Mouse (Mus musculus) heart, adult 18-20 months (tissue): ENCODE results near the gene Hoxa6. TPM values are rescaled to one million over a fixed set of nuclear protein-coding genes. Genes with fewer than 3 reads are reported as not detected.
A peak's percentile ranks its signal among the peaks of the same experiment; 100 is the strongest.

ENCODE experiments used
- DNase-seq, 2 experiments: peaks; one replicate each; pipeline ENCODE4 v3.0.0; 2021 to 2022; ENCODE audit warnings: mixed read lengths in 1 of 2
- total RNA-seq, 2 experiments: library from RNA; stranded (reverse); gene quantifications; 2 replicates each; pipeline ENCODE4 v1.2.3; 2021

Hoxa6 gene
- total RNA-seq, 2 experiments from 2014 or later, result not detected

DNA sequence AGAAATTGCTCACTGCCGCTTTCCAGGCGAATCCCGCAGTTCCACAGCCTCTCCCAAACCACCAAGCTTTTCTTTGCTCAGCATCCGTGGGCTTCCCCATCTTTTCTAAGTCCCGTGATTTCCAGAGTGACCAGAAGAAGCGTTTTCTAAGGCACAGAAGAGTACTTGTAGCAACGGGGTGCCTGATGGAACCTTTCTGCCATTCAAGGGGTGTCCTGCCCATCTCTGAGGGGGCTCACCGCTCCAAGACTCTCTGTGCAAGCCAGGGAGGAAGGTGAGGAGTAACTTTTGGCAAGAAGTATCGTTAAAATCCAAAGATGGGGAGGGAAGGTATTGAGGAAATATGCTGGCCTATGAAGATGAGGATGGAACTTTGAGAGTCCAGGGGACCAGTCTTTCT lies 30.7 kb downstream of the Hoxa6 start:
- DNase-seq, result no peak

DNA sequence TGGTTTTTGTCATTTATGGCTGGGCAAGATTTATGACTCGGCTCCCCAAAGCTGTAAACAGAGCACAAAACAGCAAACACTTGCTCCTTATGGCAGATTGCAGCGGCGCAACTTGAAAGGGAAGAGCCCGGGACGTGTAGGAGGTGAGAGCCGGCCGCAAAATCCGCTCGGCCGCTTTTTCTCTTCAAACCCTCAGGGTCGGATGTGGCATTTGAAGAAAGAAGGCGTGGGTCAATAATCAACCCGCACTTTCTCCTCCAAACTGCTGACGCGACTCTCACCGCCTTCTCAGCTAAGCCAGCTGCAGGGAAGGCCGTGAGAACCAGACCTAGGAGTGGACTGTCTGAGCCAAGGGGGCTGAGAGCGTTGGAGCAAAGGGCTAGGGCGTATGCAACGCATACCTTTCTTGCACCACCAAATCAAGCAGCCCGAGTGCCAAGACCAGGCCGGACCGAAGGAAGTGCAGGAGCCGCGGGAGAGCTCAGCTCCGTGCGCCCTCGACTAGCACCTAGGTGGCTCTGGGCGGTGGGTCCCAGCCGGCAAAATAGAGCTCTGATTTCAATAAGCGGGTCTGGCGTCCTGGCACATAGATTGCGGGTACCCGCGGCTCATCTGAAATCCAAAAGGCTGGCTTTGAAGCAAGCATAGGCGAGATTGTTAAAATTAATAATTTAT lies 31.3 kb downstream of the Hoxa6 start, which contains the start of gene 5730596B20Rik:
Gene 5730596B20Rik, plus strand, starts transcription at position 438 of the 675 bp plus-strand sequence.
- no peak for DNase-seq

DNA sequence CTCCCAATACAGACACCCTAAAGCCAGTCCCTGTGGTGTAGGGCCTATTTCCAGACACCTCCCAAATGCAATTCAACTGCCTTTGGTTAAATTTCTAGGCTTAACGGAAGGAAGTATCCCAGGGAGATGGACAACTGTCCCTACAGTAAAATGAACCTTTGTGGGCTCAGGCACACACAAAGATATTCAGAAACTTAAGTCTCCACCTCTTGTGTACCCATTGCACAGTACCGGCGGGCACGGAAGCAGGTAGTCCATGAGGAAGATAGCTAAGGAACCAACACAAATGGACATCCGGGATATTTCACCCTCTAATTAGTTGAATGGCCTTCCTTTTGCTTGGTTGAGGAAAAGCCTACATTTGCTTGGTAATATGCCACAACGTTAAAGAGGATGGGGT lies 32.1 kb downstream of the Hoxa6 start:
- no peak for DNase-seq

DNA sequence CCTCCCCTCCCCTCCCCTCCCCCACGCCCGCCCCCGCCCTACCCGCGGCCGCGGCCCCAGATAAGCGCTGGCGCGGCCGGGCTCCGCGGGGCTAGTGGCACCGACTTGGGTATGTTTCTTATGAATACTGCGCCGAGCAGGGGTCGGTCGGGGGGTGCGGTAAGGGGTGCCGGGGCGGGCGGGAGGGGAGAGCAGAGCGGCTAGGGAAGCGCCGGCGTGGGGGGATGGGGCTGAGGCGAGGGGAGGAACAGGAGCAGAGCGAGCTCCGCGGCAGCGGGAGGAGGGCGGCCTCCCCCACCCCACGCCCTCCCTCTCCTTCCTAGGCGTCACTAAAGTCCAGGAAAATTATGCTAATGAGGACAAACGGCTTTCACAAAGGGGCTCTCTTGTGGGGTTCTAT lies 32.7 kb downstream of the Hoxa6 start:
- DNase-seq, result no peak

DNA sequence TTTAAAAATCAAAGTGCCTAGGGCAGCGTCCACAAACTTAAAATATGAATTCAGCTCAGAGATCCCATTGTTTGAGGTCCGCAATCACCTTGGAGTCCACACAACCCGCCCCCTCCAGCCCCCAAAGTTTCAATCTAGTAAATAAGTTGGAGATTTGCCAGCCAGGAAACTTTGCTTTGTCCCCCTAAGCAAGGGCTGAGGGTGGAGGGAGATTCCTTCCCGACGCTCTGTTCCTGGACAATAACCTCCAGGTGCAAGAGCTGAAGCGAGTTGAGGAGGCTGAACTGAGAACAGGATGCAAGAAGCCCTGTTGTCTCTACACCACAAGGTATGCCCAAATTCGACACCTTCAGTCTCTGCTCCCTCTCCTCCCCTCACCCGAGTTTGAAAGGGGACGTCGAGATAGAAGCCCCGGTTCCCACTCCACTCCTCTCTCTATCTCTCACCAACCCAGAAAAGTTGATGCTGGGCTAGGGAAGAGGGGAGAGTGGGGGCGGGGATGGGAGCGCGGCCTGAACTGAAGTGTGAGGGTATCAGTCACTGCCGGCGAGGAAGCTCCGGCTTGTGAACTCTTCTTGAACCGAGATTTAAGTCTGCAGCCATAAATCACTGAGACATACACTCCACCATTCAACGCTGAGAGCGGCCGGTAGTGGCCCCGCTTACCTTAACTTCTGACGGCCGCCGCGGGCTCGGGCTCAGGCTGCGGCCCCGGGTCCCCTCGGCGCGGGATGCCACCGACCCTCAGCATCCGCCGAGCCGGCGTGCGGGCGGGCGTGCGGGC lies 33.4 kb downstream of the Hoxa6 start:
- no peak for DNase-seq

DNA sequence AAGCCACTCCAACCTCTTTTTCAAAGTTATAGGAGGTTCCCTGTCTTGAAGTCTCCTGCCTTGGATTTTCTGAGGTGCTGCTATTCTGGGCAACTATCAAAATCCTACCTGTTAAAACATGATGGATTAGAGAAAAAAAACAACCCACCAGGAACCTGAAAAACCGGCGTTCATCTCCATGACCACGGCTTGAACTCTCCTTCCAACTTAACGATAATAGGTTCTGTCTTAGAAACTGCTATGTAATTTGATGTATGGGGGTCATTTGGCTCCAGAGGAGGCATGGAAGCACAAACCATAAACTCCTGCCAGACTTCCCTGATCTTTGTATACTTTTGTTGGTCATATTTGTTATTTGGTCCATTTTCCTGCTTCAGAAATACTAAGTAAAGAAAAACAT lies 34.9 kb downstream of the Hoxa6 start:
- no peak for DNase-seq

DNA sequence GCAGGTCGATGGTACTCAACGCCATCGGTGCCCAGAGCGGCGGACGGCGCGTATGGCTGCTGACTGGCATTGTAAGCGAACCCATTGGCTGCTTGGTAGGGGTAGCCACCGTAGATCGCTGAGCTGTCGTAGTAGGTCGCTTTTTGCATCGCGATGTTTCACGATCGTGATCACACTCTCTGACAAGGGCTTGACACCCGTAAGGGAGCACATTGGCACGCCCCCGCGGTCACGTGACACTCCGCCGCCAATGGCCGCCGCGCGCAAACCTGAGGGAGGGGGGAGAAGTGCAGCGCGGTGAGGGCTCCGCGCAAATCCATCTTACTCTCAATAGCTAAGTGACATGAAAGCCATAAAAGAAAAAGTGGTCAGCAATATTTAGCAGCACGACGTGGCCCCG lies 36.0 kb downstream of the Hoxa6 start:
- peak; percentile 54 to 72 for DNase-seq

DNA sequence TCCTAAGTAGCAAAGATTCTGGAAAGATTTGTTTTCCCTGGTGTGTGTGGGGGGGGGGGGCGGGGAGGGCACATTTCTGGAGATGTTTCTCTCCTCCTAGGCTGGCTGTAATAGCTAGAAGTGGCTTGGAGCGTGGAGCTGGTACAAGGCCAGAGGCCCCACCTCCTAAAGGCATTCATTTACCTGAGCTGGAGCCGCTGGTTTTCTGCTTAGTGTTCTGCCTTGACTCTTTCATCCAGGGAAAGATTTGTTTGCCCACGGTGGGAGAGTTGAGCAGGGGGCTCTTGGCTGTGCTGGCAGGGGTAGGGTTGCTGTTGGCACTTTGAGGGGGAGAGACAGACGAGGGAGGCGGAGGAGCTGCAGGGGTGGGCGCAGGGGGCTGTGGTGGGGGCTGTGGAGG lies 36.6 kb downstream of the Hoxa6 start:
- no peak for DNase-seq

DNA sequence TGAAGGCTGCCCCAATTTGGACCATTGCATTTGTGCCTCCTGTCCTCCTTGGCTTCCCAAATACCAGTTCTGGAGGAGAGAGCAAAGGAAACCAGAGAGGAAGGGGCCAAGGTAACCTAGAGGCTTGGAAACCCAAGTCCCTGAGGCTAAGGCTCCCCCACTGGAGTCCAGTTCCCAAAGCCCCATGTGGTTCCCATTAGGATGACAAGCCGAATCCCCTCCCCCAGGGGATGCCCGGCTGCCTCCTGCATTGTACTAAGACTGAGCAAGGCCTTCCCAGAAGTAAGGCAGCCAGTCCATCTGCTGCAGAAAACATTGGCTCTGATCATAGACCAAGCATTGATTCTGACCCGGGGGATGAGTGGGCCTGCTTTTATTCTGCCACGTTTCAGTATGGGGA lies 37.2 kb downstream of the Hoxa6 start:
- no peak for DNase-seq

DNA sequence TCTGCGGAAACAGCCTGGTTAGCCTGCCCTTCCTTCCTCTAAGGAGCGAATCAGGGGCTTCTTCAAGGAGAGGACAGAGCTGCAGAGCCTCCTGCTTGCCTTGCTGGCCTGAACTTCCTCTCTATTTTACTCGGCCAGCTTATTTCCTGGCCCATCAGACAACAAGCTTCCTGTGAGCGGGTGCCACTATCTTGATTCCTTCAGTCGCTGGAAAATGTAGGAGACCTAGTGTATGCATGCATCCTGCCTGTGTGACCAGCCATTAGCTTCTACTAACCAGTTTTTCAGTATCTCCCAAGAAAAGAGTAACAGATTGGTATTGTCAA lies 37.7 kb downstream of the Hoxa6 start:
- DNase-seq, result no peak

DNA sequence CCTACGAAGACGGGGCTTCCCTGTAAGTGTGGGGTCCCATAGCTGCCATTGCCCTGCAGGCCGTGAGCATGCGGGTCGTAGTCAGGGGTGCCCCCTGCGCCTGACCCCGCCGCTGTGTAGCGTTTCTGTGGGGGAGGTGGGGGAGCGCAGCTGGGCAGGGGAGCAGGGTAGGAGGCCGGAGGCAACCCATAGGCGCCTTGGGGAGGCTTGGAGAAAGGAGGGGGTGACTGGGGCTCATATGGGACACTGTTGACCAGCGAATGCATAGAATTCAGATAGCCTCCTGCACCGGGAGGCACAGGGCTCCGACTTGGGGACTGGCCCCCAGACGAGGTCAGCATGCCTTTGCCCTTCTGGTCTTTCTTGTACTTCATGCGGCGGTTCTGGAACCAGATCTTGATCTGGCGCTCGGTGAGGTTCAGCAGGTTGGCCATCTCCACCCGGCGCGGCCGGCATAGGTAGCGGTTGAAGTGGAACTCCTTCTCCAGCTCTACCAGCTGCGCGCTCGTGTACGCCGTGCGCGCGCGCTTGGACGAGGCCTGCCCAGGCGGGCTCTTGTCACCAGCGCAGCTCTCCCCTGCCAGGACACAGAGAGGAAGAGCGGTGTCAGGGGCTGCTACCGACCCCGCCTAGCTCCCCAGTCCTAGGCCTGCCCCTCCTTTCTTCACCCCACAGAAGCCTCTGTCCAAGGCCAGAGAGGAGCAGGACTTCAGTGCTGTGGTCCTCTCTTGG lies 38.2 kb downstream of the Hoxa6 start:
- DNase-seq, result no peak

DNA sequence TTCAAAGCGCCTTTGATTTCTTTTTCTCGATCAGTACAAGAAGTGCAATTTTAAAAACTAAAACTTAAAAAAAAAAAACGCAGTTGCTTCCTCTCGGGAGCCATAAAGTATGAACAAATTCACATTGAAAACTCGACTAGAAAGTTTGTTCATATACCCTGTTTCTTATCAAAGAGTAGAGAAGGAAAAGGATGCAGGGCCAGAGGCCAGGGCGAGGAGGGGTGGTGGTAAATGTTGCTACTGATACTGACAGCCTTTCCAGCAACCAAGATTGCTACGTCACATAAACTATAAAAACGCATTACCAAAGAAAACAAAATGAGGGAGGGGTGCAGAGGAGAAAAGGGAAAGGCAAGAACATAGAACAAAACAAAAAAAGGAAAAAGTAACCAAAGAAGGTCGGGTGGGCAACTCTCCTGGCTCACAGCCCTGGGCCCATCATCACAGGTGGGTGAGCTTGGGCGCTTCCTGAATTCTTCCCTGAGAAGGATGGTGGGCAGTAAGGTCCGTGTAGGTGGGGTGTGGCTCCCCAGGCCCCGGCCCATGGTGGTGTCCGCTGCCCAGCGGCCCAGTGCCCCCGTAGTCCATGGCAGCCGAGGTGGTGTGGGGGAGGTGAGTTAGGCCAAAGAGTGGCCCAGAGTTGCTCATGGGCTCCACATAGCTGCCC lies 38.9 kb downstream of the Hoxa6 start:
- no peak for DNase-seq

DNA sequence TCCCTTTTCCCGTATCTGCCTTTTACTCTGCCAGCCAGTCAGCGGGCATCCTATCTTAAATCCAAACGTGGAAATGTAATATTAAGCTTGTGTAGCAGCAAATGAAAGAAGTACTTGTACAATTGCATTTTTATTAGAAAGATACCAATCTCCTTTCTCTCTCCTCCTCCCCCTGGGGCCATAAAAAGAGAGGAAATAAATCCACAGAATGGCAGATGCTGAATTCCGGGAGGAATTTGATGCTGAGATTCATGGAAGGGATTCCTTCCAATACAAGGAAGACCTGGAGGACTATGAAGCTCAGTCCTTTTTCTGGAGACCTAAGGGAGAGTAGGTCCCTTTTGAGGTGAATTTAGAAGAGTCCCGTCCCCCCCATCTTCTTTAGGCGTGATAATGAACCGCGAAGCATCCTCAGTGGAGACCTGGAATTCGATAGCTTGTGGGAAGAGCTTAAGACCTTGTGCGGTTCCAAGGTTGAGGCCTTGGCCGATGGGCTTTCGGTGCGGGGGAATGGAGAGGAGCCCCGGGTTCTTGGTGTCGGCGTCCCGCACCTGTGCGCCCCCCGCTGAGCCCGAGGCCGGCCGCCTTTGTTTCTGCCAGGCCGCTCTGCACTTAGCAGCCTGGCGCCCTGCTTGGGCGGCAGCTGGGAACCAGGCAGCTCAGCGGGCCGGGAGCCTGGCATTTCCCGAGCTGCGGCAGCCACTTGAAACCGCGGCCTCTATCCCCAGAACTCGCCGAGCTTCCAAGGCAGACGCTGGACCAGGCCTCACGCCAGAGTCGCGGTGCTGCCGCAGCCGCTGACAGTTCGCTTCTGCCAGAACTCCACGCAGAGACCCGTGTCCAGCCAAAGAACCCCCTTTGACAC lies 40.1 kb downstream of the Hoxa6 start:
- no peak for DNase-seq

DNA sequence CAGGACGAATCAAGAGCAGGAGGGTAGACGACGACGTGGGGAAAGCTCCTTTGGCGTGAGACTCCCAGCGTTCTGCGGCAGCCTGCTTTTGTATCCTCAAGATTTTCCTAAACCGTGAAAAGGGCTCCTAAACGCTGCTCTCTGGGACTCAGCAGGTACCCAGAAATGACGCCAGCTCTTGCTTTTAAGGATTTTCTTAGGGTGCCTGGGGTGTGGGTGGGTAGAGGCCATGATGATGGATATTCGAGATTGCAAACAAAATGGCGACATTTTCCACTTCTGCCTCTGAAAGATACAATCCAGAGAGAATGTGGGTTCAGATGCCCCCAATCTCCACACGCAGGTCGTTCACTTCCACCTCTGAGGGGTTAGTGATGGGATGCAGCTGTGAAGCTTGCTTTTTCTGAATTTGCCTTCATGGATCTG lies 40.8 kb downstream of the Hoxa6 start:
- DNase-seq, result no peak

DNA sequence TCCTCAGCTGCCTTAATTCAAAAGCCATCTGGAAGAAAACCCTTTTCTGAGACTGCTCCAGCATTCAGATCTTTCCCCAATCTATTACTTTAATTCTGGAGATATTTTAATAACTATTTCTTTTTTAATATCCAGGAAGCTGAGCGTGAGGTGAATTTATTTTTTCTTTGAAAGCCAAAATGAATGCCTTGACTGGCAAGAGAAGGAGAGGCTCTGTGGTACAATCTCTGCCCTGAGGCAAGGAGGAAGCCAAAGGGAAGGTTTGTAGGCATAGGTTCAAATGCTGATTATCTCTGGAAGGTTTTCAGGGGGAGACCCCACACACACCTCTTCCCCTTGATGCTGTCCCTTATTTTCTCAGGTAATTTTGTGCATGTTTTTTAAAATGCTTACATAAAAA lies 41.3 kb downstream of the Hoxa6 start:
- no peak for DNase-seq

DNA sequence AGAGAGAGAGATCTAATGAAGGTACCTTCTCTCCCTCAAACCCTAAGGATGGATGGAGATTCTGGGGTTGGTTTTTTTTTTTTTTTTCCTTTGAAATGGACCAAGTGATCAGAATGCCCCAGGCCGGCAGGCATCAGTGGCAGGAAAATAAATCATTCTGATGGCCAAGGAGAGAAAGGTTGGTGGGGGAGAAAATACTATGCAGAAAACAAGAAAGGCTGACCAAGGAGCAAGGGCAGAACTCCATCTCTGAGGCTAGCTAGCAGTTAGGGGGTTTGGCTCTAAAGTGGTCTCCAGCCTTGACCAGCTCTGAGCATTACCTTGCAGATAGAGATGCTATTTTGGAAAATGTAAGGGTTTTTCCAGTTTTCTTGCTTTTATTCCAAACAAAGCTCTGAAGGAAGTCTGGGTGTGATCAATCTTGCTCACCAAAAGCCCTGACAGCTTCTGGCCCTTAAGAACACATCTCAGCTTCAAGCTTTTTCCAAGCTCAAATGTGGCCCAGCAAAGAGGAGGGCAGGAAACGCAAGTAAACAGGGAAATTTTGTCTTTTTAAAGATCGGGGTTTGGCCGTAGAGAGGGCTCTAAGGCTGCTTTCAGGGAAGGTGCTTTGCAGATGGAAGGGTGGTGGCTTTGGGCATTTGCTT lies 42.0 kb downstream of the Hoxa6 start:
- no peak for DNase-seq

DNA sequence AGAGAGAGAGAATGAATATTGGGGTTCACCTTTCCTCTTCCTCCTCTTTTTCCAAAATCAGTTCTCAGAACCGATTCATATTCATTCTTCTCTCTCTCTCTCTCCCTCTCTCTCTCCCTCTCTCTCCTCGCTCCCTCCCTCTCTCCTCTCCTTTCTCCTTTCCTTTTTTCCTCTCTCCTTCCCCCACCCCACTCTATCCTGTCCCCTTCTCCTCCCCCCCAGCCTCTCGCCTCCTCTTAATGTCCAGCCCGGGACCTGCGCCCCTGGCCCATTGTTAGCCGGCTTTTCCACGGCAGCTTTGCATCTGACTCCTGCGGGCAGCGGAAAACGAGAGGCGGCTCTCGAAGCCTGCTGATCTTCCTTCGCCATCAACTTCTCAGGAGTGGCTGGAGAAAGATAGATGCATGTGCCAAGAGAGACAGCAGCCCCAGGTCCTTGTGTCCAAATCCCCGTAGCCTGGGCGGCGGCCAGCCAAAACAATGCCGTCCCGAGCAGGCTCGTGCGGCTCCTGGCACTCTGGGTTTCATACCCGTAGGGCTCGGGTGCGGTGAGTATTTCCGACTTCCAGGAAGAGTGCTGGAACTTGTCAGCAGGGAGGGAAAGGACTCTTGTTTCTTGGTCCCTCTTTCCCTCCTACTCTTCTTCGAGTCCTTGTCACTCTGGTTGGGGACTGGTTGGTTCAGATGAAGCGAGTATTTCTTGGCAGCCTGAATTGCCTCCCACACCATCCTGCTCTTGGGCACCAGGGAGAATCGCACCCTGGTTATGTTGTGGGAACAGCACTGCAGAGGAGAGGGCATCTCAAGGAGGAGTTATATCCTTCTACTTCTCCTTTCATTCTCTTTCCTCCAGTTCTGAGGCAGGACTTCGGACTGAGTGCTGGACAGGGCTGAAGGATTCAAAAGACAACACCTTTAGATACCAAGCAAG lies 42.8 kb downstream of the Hoxa6 start:
- no peak for DNase-seq

DNA sequence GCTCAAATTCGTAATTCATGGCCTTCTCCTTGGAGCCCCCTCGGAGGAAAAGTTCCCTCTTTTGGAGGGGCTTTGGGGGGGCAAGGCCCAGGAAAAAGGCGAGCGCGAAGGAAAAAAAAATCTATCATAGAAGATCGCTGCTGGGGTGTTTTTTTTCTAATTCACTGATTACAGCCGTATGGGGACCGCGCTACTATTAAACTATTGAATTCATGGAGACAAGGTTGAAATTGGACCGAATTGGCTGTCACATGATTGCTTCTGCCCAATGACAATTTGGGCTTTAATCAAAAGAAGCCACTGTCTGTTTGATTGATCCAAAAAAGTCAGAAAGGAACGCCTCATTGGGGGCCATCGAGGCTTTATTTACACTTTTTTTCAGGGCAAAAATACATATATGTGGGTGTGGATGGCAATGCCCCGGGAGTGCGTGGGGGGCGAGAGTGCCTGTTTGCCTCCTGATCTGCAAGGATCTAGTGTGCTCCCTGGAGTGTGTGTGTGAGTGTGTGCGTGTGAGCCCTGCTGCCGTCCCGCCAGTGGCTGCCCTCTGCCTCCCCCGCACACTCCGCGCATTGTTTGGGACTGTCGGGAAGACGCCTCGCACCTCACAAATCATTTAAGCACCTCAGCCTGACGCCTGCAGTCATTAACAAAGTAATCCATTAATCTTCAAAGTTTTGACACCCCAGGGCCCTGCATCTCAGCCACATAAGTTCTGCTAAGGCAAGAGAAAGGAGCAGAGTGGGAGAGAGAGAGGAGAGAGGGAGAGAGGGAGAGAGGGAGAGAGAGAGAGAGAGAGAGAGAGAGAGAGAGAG lies 43.7 kb downstream of the Hoxa6 start, which contains the start of gene Hoxa2:
Gene Hoxa2, minus strand, starts transcription at position 206 of the 815 bp plus-strand sequence.
- no peak for DNase-seq

DNA sequence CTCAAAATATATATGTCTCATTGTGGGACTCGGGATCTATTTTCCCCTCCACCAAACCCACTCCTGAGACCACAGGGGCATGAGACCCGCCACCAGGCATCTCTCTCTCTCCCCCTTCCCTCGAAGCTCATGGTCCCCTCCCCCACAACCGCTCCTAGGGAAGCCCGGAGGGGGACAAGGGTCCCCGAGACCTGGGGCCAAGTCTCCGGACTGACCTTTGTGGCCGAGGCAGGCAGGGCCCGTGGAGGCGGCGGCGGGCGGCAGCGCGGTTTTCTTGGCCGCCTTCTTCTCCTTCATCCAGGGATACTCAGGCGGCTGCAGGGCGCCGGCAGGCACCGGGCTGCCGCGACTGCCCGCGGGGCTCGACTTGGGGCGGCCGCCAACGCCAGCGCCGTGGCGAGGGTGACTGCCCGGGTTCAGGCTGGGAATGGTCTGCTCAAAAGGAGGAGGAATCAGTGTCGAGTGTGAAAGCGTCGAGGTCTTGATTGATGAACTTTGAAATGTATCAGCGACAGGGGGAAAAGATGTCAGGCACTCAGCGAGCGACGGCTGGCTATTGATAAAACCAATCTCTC lies 44.4 kb downstream of the Hoxa6 start:
- DNase-seq, result no peak
